Mouse (Mus musculus) forebrain, embryonic 16.5 days (tissue): ENCODE results near the gene Itga11. TPM values are rescaled to one million over a fixed set of nuclear protein-coding genes. Genes with fewer than 3 reads are reported as not detected.
"Not testable (repeated sequence)": the region's sequence is repeated elsewhere in the genome, so short reads cannot be mapped to it uniquely, and the experiment has no call there.

Source experiments
- ATAC-seq: fragments of 200-750 bp; cut with Nextera tagmentation; 2 replicates; pipeline ENCODE4 v1.8.0; 2017; ENCODE audit warnings: mild to moderate bottlenecking, moderate library complexity
- H3K27ac ChIP-seq: fragments of 300-500 bp; sonication (generic); 2 replicates; pipeline ENCODE4 v1.5.1; 2014; ENCODE audit warnings: low read length, control low read depth
- H3K27me3 ChIP-seq: fragments of 300-500 bp; sonication (generic); replicated peaks from 2 replicates; pipeline ENCODE4 v1.6.1; 2014; ENCODE audit warnings: low read length; ENCODE audit not compliant: control insufficient read depth, insufficient read depth
- H3K36me3 ChIP-seq: fragments of 300-500 bp; sonication (generic); 2 replicates; pipeline ENCODE4 v1.6.1; 2014; ENCODE audit not compliant: control insufficient read depth, insufficient read depth
- H3K4me1 ChIP-seq: fragments of 300-500 bp; sonication (generic); replicated peaks from 2 replicates; pipeline ENCODE4 v1.6.1; 2014; ENCODE audit warnings: low read length; ENCODE audit not compliant: control insufficient read depth, insufficient read depth
- H3K4me2 ChIP-seq: fragments of 300-500 bp; sonication (generic); 2 replicates; pipeline ENCODE4 v1.6.1; 2014; ENCODE audit warnings: mild to moderate bottlenecking, low read length, control low read depth
- H3K4me3 ChIP-seq: fragments of 300-500 bp; sonication (generic); replicated peaks from 2 replicates; pipeline ENCODE4 v1.5.1; 2014; ENCODE audit warnings: mild to moderate bottlenecking, low read length, control low read depth
- H3K9ac ChIP-seq: fragments of 300-500 bp; sonication (generic); replicated peaks from 2 replicates; pipeline ENCODE4 v1.6.1; 2014; ENCODE audit warnings: low read depth, low read length, control low read depth
- H3K9me3 ChIP-seq: fragments of 300-500 bp; sonication (generic); 2 replicates; pipeline ENCODE4 v1.6.1; 2016; ENCODE audit warnings: low read length; ENCODE audit not compliant: control insufficient read depth
- WGBS: fragments of 180-500 bp; shearing (Covaris S2); extraction: QIAGEN DNeasy Blood & Tissue Kit; methylation state at CpG from one replicate; pipeline ENCODE4 v1.1.7; 2014; 5-methylcytosine and 5-hydroxymethylcytosine counted together
- polyA plus RNA-seq: library from polyadenylated mRNA; unstranded; fragments of >200 nt; fragmentation: Nextera tagmentation; extraction: Ambion mirVana; gene quantifications from 2 replicates; pipeline ENCODE4 v1.2.1, GENCODE M21; 2015

Gene Itga11
- polyA plus RNA-seq, 1 experiment from 2014 or later, result 1.0 TPM

- H3K4me1 ChIP-seq, result no peaks in the 10 kb centered on the region
- no peak for ATAC-seq
- no peaks in the 10 kb centered on the region for H3K27me3 ChIP-seq
- no peaks in the 10 kb centered on the region for H3K9me3 ChIP-seq
- 88% methylated on average over 12 of the region's 12 CpGs for WGBS
- H3K4me2 ChIP-seq, result no peak overlapping the region
- no peak overlapping the region for H3K4me3 ChIP-seq
- H3K36me3 ChIP-seq, result peaks cover 3% of the 10 kb centered on the region; the same call in 1 of the 2 replicates
- no peak overlapping the region for H3K9ac ChIP-seq
- no peak overlapping the region for H3K27ac ChIP-seq
These were observed 112.2 kb downstream of the Itga11 start for GRCm38 (mm10) chr9:62789856-62790255.

- H3K27ac ChIP-seq, H3K4me1 ChIP-seq, H3K27me3 ChIP-seq, ATAC-seq, H3K9me3 ChIP-seq, H3K4me3 ChIP-seq, H3K4me2 ChIP-seq, H3K9ac ChIP-seq: not testable (repeated sequence)
- peaks cover 12% of the 10 kb centered on the region for H3K36me3 ChIP-seq
- 98% methylated on average over 2 of the region's 2 CpGs for WGBS
These were observed 121.6 kb downstream of the Itga11 start for GRCm38 (mm10) chr9:62799218-62799617.

GRCm38 (mm10) chr9:62810095-62810494 lies 132.5 kb downstream of the Itga11 start:
- H3K9me3 ChIP-seq, result no peaks in the 10 kb centered on the region
- WGBS, result 15% methylated on average over 8 of the region's 8 CpGs
- no peaks in the 10 kb centered on the region for H3K27me3 ChIP-seq
- H3K4me2 ChIP-seq, result peak overlapping the region; percentile 76
- H3K4me1 ChIP-seq, result peaks cover 32% of the 10 kb centered on the region
- no peak overlapping the region for H3K27ac ChIP-seq
- H3K4me3 ChIP-seq, result peak overlapping the region; percentile 98
- H3K36me3 ChIP-seq, result no peaks in the 10 kb centered on the region
- peak overlapping the region; percentile 96 for H3K9ac ChIP-seq
- ATAC-seq, result no peak

GRCm38 (mm10) chr9:62810543-62811515 lies 133.2 kb downstream of the Itga11 start:
- no peaks in the 10 kb centered on the region for H3K36me3 ChIP-seq
- no peaks in the 10 kb centered on the region for H3K9me3 ChIP-seq
- H3K27me3 ChIP-seq, result no peaks in the 10 kb centered on the region
- H3K4me3 ChIP-seq, result peak overlapping the region; percentile 98
- H3K4me1 ChIP-seq, result peaks cover 32% of the 10 kb centered on the region
- peak; percentile 66 for ATAC-seq
- peak overlapping the region; percentile 76 for H3K4me2 ChIP-seq
- peak overlapping the region; percentile 98 for H3K27ac ChIP-seq
- WGBS, result under 1% methylated on average over 55 of the region's 58 CpGs
- peak overlapping the region; percentile 96 for H3K9ac ChIP-seq

- under 1% methylated on average over 60 of the region's 68 CpGs for WGBS
- Histone ChIP-seq H3K9me3 (no peaks in the 10 kb centered on the region), H3K4me1 (peaks cover 32% of the 10 kb centered on the region), H3K4me2 (peak within 1 kb of the TSS; percentile 83), H3K4me3 (peak within 1 kb of the TSS; percentile 98), H3K27me3 (no peaks in the 10 kb centered on the region), H3K36me3 (no peaks in the 10 kb centered on the region), H3K9ac (peak within 1 kb of the TSS; percentile 96), H3K27ac (peak within 1 kb of the TSS; percentile 98)
- peak; percentile 93 for ATAC-seq
These were observed 134.0 kb downstream of the Itga11 start, which contains the start of gene Fem1b for GRCm38 (mm10) chr9:62811516-62812121. Fem1b (minus strand) TSS chr9:62811934.

GRCm38 (mm10) chr9:62812216-62813049 lies 134.8 kb downstream of the Itga11 start:
- Histone ChIP-seq H3K36me3 (no peaks in the 10 kb centered on the region), H3K9me3 (no peaks in the 10 kb centered on the region), H3K4me1 (peaks cover 37% of the 10 kb centered on the region), H3K4me2 (peak overlapping the region; percentile 83), H3K4me3 (peak overlapping the region; percentile 98), H3K27me3 (no peaks in the 10 kb centered on the region), H3K27ac (peak overlapping the region; percentile 98), H3K9ac (peak overlapping the region; percentile 96)
- WGBS, result 9% methylated on average over 14 of the region's 14 CpGs
- peak; percentile 24 for ATAC-seq

GRCm38 (mm10) chr9:62814751-62815150 lies 137.1 kb downstream of the Itga11 start:
- 89% methylated on average over 2 of the region's 2 CpGs for WGBS
- ATAC-seq, result no peak

GRCm38 (mm10) chr9:62816323-62817098 lies 138.9 kb downstream of the Itga11 start:
- Histone ChIP-seq H3K9ac (no peak overlapping the region), H3K4me3 (no peak overlapping the region), H3K4me2 (no peak overlapping the region), H3K9me3 (no peaks in the 10 kb centered on the region), H3K27ac (no peak overlapping the region), H3K4me1 (peaks cover 16% of the 10 kb centered on the region), H3K36me3 (no peaks in the 10 kb centered on the region), H3K27me3 (no peaks in the 10 kb centered on the region)
- ATAC-seq, result no peak
- 81% methylated on average over 9 of the region's 9 CpGs for WGBS

More at GRCm38 (mm10) chr9:62814751-62815150, 137.1 kb downstream of the Itga11 start:
- Histone ChIP-seq H3K9me3 (no peaks in the 10 kb centered on the region), H3K27ac (no peak overlapping the region), H3K4me1 (peaks cover 22% of the 10 kb centered on the region), H3K4me2 (no peak overlapping the region), H3K27me3 (no peaks in the 10 kb centered on the region), H3K9ac (no peak overlapping the region), H3K4me3 (no peak overlapping the region), H3K36me3 (no peaks in the 10 kb centered on the region)
